Mouse (Mus musculus) gastrocnemius, postnatal 10 days (tissue): ENCODE data around the gene Pom121. TPM values are rescaled to one million over a fixed set of nuclear protein-coding genes. Genes with fewer than 3 reads are reported as not detected.
"Not testable (repeated sequence)": the region's sequence is repeated elsewhere in the genome, so short reads cannot be mapped to it uniquely, and the experiment has no call there.

ENCODE experiments used
- DNase-seq: peaks from one replicate; pipeline ENCODE4 v3.0.0; 2021; ENCODE audit warnings: mixed read lengths
- microRNA-seq, 2 experiments: library from miRNA; unstranded; fragments of <30 nt; microRNA quantifications; one replicate each; pipeline ENCODE4 v1.2.0; 2021
- total RNA-seq, 2 experiments: library from RNA; stranded (reverse); gene quantifications; 2 replicates each; pipeline ENCODE4 v1.2.3; 2021

Gene Pom121
- total RNA-seq, 2 experiments from 2014 or later, result 11.5 to 14.9 TPM

- DNase-seq, result not testable (repeated sequence)
Observed at GRCm38 (mm10) chr5:135369196-135369595, 25.1 kb downstream of the Pom121 start.

- no peak for DNase-seq
Observed at GRCm38 (mm10) chr5:135368312-135368711, 26.0 kb downstream of the Pom121 start.

- no peak for DNase-seq
Observed at GRCm38 (mm10) chr5:135367841-135368240, 26.5 kb downstream of the Pom121 start.

GRCm38 (mm10) chr5:135363540-135363939 lies 30.8 kb downstream of the Pom121 start:
- no peak for DNase-seq

GRCm38 (mm10) chr5:135362572-135362971 lies 31.8 kb downstream of the Pom121 start:
- DNase-seq, result no peak

- no peak for DNase-seq
Observed at GRCm38 (mm10) chr5:135359772-135360171, 34.6 kb downstream of the Pom121 start.

- no peak for DNase-seq
Observed at GRCm38 (mm10) chr5:135357556-135357955, 36.8 kb downstream of the Pom121 start.

- DNase-seq, result no peak
Observed at GRCm38 (mm10) chr5:135356090-135356489, 38.3 kb downstream of the Pom121 start.

- DNase-seq, result no peak
Observed at GRCm38 (mm10) chr5:135353564-135353963, 40.8 kb downstream of the Pom121 start.

GRCm38 (mm10) chr5:135352995-135353394 lies 41.4 kb downstream of the Pom121 start, which contains the start of gene Trim50:
Gene Trim50, plus strand, starts transcription at chr5:135353295.
- DNase-seq, result no peak

- no peak for DNase-seq
Observed at GRCm38 (mm10) chr5:135351606-135352005, 42.7 kb downstream of the Pom121 start.

- DNase-seq, result no peak
Observed at GRCm38 (mm10) chr5:135349862-135350261, 44.5 kb downstream of the Pom121 start, which contains the start of gene Fkbp6. Gene Fkbp6, minus strand, starts transcription at chr5:135350044.

GRCm38 (mm10) chr5:135347511-135348011 lies 46.8 kb downstream of the Pom121 start:
- no peak for DNase-seq

- no peak for DNase-seq
Observed at GRCm38 (mm10) chr5:135346430-135346829, 47.9 kb downstream of the Pom121 start.

- no peak for DNase-seq
Observed at GRCm38 (mm10) chr5:135345989-135346388, 48.4 kb downstream of the Pom121 start.

GRCm38 (mm10) chr5:135337575-135337974 lies 56.8 kb downstream of the Pom121 start:
- no peak for DNase-seq

- no peak for DNase-seq
Observed at GRCm38 (mm10) chr5:135331161-135331560, 63.2 kb downstream of the Pom121 start.

- DNase-seq, result no peak
Observed at GRCm38 (mm10) chr5:135330201-135330600, 64.1 kb downstream of the Pom121 start.

GRCm38 (mm10) chr5:135329471-135329870 lies 64.9 kb downstream of the Pom121 start:
- no peak for DNase-seq

Small RNA genes lying within 50 kb of the gene (microRNA-seq; reads per million reads assigned to microRNA genes)
- gene Mir7033, result 0.50 to 0.64 reads per million in 2 experiments

Other genes starting within 250 kb of the Pom121 start
- gene Tbl2, start 244.9 kb downstream of the Pom121 start, total RNA-seq, result 10 to 100 TPM; 13.6 to 16.8 TPM
- gene Bcl7b, start 226.3 kb downstream of the Pom121 start, total RNA-seq, result 10 to 100 TPM; 28.4 to 28.9 TPM
- gene Baz1b, start 207.3 kb downstream of the Pom121 start, total RNA-seq, result 10 to 100 TPM; 29.0 to 39.2 TPM
- gene Fzd9, start 143.3 kb downstream of the Pom121 start, total RNA-seq, result 1 to 10 TPM; 9.2 to 9.8 TPM
- not detected for gene Fkbp6, start 44.5 kb downstream of the Pom121 start, total RNA-seq
- gene Trim50, start 41.3 kb downstream of the Pom121 start, total RNA-seq, result not detected
- gene Nsun5, start 24.6 kb downstream of the Pom121 start, total RNA-seq, result 10 to 100 TPM in 1 of 2 experiments, 1 to 10 TPM in 1; 9.6 to 12.1 TPM
- 10 to 100 TPM; 82.8 to 92.7 TPM for gene Hip1, start 150.6 kb upstream of the Pom121 start, total RNA-seq
- not detected for gene Ccl26, start 169.0 kb upstream of the Pom121 start, total RNA-seq
- gene Ccl24, start 178.5 kb upstream of the Pom121 start, total RNA-seq, result 1 to 10 TPM; 1.7 to 3.2 TPM
- 10 to 100 TPM; 10.1 to 11.3 TPM for gene Rhbdd2, start 238.1 kb upstream of the Pom121 start, total RNA-seq